Mouse (Mus musculus) urinary bladder, postnatal 0 days (tissue): ENCODE measurements around the gene Olfr1156. TPM values are rescaled to one million over a fixed set of nuclear protein-coding genes. Genes with fewer than 3 reads are reported as not detected.

Experiments used
- polyA plus RNA-seq: library from polyadenylated mRNA; unstranded; fragments of >200 nt; fragmentation: Nextera tagmentation; extraction: Ambion mirVana; gene quantifications from 2 replicates; pipeline ENCODE4 v1.2.1, GENCODE M21; 2015

The Olfr1156 gene
- not detected in 2 replicates for polyA plus RNA-seq

DNA sequence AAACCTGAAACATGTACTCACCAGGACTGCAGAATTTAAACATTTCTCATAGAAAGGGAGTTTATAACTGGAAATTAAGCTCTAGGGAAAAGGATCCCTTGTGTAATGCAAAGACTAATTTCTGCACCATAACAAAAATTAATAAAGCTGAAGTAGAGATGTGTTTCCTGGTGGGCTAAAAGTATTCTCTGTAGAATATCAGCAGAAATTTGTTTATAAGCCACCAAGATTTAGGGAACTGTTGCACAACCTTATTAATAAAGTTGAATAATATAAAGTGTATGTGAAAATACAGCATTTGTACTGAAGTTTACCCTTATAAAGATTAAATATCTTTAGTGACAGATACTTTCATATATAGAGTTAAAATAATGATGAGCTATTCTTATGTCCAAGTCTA lies at the start of gene Olfr1156:
Olfr1156 (minus strand) TSS at position 101 of the 400 bp plus-strand sequence.

DNA sequence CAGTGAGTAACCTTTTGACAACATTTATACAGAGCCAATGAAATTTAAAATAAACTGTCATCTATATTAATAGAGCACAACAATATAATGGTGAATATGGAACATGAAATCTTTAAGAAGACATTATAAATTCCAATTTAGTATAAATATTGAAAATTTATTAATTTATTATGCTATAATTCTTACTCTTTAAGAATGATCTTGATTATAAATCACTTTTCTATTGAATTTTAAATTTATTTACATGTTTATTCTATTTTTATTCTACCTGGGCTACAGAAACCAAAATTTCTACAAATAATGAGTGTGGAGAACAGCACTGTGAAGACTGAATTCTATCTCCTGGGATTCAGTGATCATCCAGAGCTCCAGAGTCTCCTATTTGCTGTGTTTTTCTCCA lies 36.9 kb upstream of the Olfr1156 start, which contains the start of gene Olfr1158:
Olfr1158 (plus strand) TSS at position 301 of the 400 bp plus-strand sequence.

DNA sequence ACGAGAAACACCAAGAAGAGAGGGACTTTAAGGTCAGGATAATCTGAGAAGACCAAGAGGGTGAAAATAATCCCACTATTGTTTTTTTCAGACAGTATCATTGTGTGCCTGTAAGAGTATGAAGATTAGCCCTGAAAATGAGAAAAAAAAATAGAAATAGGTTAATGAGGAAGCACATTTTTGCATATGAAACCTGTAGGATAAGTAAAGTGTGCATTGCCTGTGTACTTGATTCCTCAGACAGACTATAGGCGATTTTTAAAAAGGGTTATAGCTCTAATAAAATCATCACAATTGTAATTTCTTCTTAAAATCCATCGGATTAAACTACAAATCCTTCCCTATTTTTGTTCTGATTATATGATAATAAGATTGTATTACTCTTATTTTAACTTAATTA lies 21.7 kb upstream of the Olfr1156 start, which contains the start of gene Olfr74:
Olfr74 (minus strand) TSS at position 101 of the 400 bp plus-strand sequence.

DNA sequence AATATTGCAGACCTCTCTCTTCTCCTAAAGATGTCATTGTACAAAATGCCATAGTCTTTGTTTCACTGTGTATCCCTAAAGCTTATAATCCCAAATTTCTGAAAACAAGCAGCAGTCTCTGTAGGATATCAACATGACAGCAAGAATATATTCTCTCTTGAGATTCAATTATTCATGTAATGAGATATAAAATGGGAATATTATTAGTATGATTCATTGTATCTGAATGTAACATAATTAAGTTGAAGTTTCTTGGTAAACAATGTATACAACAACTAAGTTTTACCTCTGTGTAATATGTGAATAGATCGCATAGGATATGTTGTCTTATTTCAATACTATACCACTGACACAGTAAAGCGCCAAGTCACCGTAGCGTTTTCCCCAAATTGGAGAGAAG lies 15.3 kb upstream of the Olfr1156 start, which contains the start of gene Olfr1157:
Olfr1157 (minus strand) TSS at position 101 of the 400 bp plus-strand sequence.

DNA sequence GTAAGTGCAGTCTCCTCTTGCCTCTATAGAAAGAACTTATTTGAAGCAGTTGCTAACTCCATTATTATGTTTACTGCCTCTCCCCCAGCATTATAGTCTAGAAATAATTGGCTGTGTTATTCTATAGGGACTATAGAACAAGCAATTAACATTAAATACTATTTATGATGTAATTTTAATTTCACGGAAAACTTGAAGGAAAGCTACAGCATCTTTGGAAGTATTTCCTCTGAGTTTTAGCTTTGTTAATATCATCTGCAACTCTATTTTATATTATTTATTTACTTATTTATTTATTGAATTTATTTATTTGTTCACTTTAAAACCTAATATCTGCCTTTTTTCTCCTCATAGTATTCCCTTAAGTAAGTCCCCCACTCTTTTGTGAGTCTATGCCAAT lies 7.9 kb downstream of the Olfr1156 start, which contains the start of gene Olfr1155:
Olfr1155 (minus strand) TSS at position 101 of the 400 bp plus-strand sequence.

DNA sequence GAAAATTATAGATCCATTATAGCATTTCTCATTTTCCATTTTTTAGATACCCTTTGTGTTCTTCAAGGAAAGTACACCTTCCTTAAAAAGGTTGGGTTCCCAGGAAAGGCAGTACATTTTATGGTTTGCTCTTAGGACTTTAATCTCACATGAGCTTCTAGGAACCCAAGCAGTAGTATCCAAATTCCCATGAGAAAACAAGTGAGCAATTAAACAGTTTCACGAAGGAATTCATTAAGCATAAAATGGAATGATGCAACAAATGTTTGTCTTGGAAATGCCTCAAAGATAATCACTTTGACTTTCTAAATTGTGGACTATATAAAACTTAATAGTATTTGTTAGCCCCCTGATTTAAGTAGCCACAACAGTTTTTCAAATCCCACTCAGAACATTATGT lies 47.8 kb downstream of the Olfr1156 start, which contains the start of gene Olfr1154:
Olfr1154 (minus strand) TSS at position 101 of the 400 bp plus-strand sequence.

Other genes starting within 250 kb of the Olfr1156 start
- not detected in 2 replicates for gene Olfr1137, start 239.9 kb downstream of the Olfr1156 start, polyA plus RNA-seq
- not detected in 2 replicates for gene Olfr1138, start 213.1 kb downstream of the Olfr1156 start, polyA plus RNA-seq
- gene Olfr1140, start 209.3 kb downstream of the Olfr1156 start, polyA plus RNA-seq, result not detected in 2 replicates
- gene Olfr1141, start 199.1 kb downstream of the Olfr1156 start, polyA plus RNA-seq, result not detected in 2 replicates
- not detected in 2 replicates for gene Olfr152, start 173.6 kb downstream of the Olfr1156 start, polyA plus RNA-seq
- gene Olfr1143, start 152.5 kb downstream of the Olfr1156 start, polyA plus RNA-seq, result not detected in 2 replicates
- gene Olfr1145, start 143.3 kb downstream of the Olfr1156 start, polyA plus RNA-seq, result not detected in 2 replicates
- gene Olfr1148, start 122.6 kb downstream of the Olfr1156 start, polyA plus RNA-seq, result not detected in 2 replicates
- gene Olfr1150-ps1, start 109.1 kb downstream of the Olfr1156 start, polyA plus RNA-seq, result not detected in 2 replicates
- gene Olfr1151, start 97.2 kb downstream of the Olfr1156 start, polyA plus RNA-seq, result not detected in 2 replicates
- gene Olfr1152, start 86.6 kb downstream of the Olfr1156 start, polyA plus RNA-seq, result not detected in 2 replicates
- not detected in 2 replicates for gene Olfr1153, start 58.1 kb downstream of the Olfr1156 start, polyA plus RNA-seq
- not detected in 2 replicates for gene Olfr1154, start 47.9 kb downstream of the Olfr1156 start, polyA plus RNA-seq
- gene Olfr1155, start 8.0 kb downstream of the Olfr1156 start, polyA plus RNA-seq, result not detected in 2 replicates
- gene Olfr1157, start 15.2 kb upstream of the Olfr1156 start, polyA plus RNA-seq, result not detected in 2 replicates
- not detected in 2 replicates for gene Olfr74, start 21.6 kb upstream of the Olfr1156 start, polyA plus RNA-seq
- gene Olfr1158, start 37.0 kb upstream of the Olfr1156 start, polyA plus RNA-seq, result not detected in 2 replicates
- not detected in 2 replicates for gene Olfr1160, start 55.2 kb upstream of the Olfr1156 start, polyA plus RNA-seq
- not detected in 2 replicates for gene Olfr1161, start 69.7 kb upstream of the Olfr1156 start, polyA plus RNA-seq
- 0.05 TPM in 1 of 2 replicates, not detected in the other for gene Olfr73, start 84.6 kb upstream of the Olfr1156 start, polyA plus RNA-seq
- not detected in 2 replicates for gene Olfr1162, start 98.0 kb upstream of the Olfr1156 start, polyA plus RNA-seq
- gene Olfr1163, start 118.7 kb upstream of the Olfr1156 start, polyA plus RNA-seq, result not detected in 2 replicates
- not detected in 2 replicates for gene Olfr1164, start 140.9 kb upstream of the Olfr1156 start, polyA plus RNA-seq
- not detected in 2 replicates for gene Olfr1166, start 175.2 kb upstream of the Olfr1156 start, polyA plus RNA-seq
- not detected in 2 replicates for gene Olfr1167, start 202.1 kb upstream of the Olfr1156 start, polyA plus RNA-seq
- gene Olfr1168, start 228.8 kb upstream of the Olfr1156 start, polyA plus RNA-seq, result not detected in 2 replicates